Mouse (Mus musculus): Measurements from ENCODE around the gene Ugt3a2. TPM values are rescaled to one million over a fixed set of nuclear protein-coding genes. Genes with fewer than 3 reads are reported as not detected.

Gene Ugt3a2
- polyA plus RNA-seq, 1 experiment from 2014 or later, result not detected

Other genes with a start within 250 kb of the Ugt3a2 start
- gene Lmbrd2, start 195.0 kb upstream of the Ugt3a2 start, polyA plus RNA-seq (2016; fragmentation: Nextera tagmentation; extraction: Ambion mirVana), result 3.9 and 4.5 TPM in 2 replicates
- gene Skp2, start 180.1 kb upstream of the Ugt3a2 start, polyA plus RNA-seq (2016; fragmentation: Nextera tagmentation; extraction: Ambion mirVana), result 113 and 122 TPM in 2 replicates
- gene Ugt3a1, start 58.7 kb upstream of the Ugt3a2 start, polyA plus RNA-seq (2016; fragmentation: Nextera tagmentation; extraction: Ambion mirVana), result not detected in 2 replicates
- 0.78 and 1.1 TPM in 2 replicates for gene Capsl, start 100.5 kb downstream of the Ugt3a2 start, polyA plus RNA-seq (2016; fragmentation: Nextera tagmentation; extraction: Ambion mirVana)
- not detected in 2 replicates for gene Il7r, start 194.6 kb downstream of the Ugt3a2 start, polyA plus RNA-seq (2016; fragmentation: Nextera tagmentation; extraction: Ambion mirVana)

Data from forebrain, embryonic 12.5 days (tissue).